Mouse (Mus musculus): Measurements from ENCODE around the gene Anp32e.
"Not testable (repeated sequence)": the region's sequence is repeated elsewhere in the genome, so short reads cannot be mapped to it uniquely, and the experiment has no call there.

Anp32e gene

DNA sequence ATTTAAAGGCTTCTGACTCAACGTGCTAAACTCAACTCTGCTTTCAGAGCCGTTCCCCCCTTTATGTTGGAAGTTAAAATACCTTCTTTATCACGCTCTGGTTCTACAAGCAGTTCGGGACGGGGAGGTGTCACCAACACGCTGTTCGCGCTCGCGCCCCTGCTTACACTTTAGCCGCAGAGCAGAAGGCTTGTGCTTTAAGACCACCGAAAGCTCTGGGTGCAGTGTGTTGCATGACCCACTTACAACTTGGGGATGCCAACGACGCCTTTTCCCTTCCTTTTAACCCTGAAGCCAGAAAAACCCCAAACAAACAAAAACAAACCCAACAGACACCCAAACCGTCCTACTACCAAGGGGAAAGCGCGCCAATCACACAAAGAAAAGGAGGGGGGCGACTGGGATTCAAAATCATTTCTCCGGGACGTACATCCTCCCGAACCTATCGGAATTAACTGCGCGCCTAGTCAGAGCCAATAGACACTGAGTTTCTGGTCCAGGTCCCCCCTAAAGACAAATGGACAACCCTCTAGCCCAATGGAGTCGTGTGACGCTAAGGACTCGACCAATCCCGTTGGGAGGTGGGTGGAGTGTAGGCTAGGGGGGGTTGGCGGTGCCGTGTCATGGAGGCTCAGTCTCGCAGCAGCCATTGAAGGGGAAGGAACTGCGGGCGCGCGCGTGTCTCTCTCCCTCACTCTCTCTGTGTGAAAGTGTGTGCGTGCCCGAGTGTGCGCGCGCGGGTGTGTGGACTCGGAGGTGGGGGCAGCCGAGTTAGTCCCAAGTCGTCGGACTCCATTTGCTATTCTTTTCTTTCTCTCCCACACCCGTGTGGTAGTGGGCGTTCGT, at the start of gene Anp32e:
TSS of gene Anp32e (plus strand) at position 589 of the 846 bp plus-strand sequence.
- peak; percentile 98 for DNase-seq (ENCODE audit: low read depth, low spot score)

DNA sequence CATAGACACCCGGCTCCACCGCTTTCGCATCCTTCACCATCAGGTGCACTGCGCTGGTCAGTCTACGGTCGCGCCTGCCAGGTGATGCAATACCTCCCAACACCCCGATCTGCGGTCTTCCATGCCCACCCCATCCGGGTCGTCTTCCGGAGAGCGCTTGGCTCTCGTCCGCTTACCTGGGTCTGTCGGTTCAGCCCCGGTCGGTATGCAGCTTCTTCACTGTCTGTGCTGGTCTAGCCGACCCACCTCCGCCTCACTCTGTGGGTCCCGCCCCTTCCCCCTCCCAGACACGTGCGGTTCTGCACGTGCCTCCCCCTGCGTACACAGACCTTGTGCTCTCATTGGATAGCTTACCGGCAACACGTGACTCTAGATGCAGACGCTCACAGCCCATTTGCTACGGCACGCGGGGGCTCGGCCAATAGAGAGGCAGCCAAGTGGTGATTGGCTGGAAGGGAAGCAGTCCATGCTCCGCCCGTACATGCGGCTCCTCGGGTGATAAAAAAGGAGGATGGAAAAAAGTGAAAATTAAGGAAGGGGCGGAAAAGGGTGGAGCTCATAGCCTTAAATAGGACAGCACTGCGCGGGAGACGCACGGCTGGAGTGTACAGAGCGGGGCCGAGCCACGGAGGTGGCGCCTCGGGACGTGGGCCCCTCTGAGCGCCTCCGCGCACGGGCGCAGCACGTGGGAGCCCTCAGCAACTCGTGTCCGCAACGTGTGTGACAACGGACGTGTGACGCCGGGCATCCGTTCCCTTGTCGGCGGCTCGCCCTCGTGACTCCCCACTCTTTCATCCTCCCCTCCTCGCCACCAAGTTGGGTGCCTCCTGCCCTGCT, 46.8 kb upstream of the Anp32e start, which contains the start of gene Ciart:
TSS of gene Ciart (minus strand) at position 273 of the 837 bp plus-strand sequence.
- peak; percentile 92 for DNase-seq (ENCODE audit: low read depth, low spot score)

DNA sequence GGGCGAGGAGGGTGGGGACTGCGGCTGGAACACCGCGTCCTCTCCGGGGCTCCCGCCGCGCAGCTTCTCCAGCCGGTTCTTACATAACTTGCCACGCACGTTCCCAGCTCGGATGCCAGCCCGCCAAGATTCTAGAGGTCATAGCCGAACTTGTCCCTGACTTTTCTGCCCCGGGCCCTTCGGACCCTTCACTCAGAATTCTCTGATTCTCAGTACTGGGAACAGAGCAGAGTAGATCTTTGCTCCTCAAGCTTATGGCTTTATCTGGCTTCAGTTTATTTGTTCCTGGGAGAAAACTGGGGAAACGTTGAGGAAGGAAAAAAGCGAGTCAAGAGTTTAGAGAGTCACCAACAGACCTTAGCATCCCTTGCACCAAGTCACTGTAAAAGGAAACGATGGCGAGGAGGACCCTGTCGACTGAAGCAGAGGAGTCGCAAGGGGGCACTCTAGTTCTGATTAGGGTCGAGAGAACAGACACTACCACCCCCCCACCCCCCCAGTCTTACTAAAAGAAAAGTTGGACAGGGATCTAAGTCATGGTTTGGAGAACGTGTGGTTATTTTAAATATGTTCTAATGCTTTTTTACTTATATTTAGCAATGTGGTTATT, 46.1 kb upstream of the Anp32e start:
- no peak for DNase-seq (ENCODE audit: low read depth, low spot score)

DNA sequence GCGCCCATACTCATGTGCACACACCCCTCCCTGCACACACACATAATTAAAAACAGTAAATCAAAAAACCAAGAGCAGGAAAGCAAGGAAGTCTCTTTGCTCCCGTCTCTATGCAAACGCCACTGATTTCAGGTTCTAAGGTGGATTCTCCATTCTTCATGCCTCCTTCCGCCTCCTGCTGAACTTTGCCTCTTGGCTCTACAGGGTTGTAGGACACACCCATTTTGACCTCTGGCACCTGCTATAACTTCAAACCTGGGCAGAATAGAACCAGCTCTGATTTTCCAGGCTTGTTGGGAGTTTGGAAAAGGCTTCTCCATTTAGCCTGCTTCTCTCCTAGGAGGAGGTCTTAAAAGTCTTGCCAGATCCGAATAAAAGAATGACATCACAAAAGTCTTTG, 44.6 kb upstream of the Anp32e start:
- DNase-seq (ENCODE audit: low read depth, low spot score): no peak

DNA sequence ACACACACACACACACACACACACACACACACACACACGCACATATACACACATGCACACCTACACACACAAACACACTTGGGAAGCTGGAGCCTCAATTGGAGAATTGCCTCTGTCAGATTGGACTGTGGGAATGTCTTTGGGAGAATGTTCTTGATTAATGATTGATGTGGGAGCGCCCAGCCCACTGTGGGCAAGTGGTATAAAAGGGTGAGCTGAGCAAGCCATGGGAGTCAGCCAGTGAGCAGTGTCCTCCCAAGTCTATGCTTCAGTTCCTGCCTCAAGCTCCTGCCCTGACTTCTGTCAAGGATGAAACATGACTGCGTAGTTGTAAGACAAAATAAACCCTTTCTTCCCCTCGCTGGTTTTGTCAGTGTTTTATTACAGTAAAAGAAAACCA, 41.5 kb upstream of the Anp32e start:
- DNase-seq (ENCODE audit: low read depth, low spot score): no peak

DNA sequence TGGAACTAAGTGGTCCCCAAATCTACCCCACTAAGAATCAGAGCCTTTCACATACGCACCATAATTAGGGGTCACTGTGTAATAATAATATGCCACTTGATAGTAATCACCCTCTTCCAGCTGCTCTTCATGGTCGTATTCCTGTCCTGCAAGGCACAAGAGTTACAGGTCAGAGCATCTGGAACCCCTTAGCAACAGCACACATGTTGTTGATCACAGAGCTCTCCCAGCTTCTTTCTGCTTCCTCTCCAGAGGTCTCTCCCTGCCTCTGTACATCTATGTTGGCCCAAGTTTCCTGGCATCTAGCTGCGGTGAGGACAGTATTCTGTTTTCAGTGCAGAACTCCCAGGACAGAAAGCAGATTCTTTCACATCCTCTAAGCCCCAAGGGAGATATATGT, 39.4 kb upstream of the Anp32e start:
- no peak for DNase-seq (ENCODE audit: low read depth, low spot score)

DNA sequence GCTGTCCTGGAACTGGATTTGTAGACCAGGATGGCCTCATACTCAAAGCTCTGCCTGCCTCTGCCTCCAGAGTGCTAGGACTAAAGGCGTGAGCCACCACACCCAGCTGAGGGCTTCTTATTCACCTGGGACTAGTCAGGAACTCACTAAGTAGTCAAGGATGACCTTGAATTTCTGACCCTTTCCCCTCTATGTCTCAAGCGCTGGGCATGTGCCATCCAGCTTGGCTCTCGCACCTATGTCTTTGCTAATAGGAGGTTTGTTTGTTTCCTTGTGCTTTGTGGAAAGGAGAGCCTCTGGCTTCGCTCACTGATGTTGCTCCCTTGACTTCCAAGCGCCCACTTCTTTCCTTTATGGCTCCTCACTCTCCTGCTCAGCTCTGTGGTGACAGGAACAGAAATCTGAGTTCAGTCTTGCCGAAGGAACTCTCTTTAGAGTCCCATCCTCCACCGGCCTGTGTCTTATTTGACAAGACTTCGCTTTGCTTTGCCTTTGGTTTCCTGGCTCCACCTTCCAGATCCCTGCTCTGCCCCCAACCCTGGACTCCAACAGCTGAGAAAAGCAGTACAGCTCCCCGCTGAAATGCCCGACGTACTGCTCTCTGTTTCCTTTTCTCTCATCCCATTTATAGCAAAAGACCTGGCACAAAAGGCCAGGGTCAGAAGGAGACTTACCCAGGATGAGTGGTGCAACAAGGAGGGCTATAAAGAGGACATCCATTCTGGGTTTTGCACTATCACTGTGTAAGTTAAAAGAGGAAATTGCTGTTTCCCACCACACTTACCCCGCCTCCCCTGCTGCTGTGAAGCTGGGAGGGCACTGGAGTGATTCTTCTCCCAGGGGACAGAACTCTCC, 37.6 kb upstream of the Anp32e start, which contains the start of gene BC028528:
TSS of gene BC028528 (minus strand) at position 795 of the 855 bp plus-strand sequence.
- DNase-seq (ENCODE audit: low read depth, low spot score): no peak

DNA sequence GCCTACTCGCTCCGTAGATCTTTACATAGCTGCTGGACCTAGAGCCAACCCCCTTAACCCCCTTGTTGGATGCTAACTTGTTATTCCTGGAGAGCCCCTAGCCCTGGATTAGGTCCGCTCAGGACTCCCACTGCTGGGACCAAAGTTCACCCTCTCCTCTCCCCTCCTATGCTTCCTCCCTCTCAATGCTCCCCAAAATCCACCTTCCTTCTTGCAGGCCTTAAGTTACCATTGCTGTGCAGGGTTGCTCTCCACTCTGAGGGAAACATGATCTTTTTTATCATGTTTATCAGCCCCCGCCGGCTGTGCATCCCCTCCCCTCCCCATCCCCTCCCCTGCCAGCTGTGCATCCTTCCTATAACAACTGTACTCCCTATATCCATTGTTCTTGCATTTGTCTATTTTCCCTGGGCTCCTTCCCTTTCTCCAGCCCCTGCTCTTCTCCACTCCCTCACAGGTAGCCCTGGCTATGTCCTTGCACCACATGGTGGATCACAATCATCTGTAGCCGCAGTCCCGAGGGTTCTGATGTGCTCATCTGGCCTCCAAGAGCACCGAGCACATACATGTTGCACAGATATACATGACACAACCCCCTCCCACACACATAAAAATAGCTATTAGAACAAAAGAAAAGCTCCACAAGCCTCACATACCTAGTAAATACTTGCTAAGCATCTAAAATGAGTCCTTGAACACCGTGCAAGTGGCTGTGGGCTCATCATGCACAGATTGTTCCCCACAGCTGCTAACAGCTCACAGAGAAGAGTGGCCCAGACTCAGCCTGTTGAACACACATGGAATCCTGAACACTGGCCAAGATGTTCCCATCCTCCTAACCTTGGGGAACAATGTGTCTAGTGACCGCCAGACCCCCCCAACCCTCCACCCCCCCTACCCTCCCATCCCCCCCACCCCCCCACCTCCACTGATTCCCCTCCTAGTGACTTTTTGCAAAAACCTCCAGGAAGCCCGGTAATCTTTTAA, 36.7 kb upstream of the Anp32e start:
- no peak for DNase-seq (ENCODE audit: low read depth, low spot score)

DNA sequence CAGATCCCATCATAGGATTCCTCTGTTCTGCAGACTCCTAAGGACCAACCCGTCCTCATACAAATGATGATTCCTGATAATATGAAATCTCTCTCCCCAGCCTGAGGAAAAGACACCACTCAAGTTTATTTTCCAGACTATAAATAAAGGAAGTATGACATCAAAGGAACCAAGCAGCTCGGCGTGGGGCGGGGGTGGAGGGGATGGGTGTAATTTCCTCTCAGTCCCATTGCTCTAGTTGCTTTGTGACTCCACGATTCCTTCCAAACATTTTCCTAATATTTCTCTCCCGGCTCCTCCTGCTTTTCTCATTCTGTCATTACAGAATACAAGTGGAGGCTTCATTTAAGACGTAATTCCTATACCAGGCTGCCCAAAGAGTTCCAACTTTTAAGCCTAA, 35.9 kb upstream of the Anp32e start:
- no peak for DNase-seq (ENCODE audit: low read depth, low spot score)

DNA sequence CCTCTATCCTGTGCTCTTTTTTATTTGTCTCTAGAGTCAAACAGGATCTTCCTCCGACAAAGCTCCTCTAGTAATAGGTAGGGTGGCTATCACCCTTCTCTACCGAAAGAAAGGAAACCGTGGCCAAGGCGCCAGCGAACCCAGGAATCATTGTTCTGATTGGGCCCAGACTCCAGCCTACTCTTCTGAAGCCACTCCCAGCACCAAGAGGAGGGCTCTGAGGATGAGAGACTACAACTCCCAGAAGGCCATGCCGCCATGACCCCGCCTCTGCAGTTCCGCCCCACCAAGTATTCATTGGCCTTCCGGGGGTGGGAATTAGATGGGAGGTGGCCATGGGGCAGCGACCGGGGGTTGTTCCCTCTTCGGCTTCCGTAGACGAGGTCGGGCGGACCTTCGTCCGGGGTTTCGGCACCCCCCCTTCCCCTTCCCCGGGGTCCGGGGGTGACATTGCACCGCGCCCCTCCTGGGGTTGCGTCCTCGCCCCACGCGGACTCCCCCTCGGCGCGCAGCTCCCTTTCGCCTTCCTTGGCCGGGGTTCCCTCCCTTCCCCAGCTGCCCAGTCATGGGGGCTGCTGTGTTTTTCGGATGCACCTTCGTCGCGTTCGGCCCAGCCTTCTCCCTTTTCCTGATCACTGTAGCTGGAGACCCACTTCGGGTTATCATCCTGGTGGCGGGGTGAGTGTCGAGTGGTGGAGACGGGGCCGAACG, 35.3 kb upstream of the Anp32e start, which contains the start of gene Aph1a:
TSS of gene Aph1a (plus strand) at position 364 of the 711 bp plus-strand sequence.
- peak; percentile 91 for DNase-seq (ENCODE audit: low read depth, low spot score)

DNA sequence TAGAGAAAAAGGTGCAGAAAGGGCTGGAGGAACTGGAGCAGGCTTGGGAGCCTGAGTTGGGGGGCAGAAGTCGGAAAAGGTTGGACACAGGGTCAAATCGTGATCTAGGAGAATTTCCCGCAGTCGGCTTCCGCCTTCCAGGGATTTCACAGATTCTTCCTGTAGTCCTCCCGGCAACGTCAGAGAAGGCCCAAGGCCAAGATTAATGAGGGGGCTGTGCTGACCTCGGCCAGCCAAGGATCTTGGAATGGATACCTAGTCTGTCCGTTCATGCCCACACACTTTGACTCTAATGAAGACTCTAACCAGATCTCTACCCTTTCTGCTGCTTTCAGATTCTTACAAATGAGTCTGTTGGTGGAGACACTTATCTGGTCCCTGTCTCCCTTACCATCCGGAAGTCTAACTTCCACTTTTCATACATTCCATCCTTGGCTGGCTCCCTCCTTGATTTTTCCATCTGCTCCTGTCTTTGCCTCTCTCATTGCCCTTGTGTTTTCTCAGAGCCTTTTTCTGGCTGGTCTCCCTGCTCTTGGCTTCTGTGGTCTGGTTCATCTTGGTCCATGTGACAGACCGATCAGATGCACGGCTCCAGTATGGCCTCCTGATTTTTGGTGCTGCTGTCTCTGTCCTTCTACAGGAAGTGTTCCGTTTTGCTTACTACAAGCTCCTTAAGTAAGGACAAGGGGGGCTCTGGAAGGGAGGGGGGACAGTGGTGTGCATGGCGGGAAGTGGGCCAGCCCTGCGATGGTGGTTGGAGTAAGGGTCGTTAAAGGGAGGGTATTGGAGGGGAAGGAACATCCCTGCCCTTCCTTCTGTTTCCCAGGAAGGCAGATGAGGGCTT, 34.5 kb upstream of the Anp32e start:
- no peak for DNase-seq (ENCODE audit: low read depth, low spot score)

DNA sequence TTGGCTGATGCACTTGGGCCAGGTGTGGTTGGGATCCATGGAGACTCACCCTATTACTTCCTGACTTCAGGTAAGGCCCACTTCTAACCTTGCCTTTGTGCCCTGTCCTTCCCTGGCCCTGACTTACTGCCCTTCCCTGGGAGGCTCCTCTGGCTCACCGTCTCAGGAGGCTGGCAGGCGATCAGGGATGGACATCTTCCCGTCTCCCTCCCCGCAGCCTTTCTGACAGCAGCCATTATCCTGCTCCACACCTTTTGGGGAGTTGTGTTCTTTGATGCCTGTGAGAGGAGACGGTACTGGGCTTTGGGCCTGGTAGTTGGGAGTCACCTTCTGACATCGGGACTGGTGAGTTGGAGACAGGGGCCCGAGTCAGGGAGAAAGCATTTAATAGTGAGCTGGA, 33.5 kb upstream of the Anp32e start:
- DNase-seq (ENCODE audit: low read depth, low spot score): not testable (repeated sequence)

DNA sequence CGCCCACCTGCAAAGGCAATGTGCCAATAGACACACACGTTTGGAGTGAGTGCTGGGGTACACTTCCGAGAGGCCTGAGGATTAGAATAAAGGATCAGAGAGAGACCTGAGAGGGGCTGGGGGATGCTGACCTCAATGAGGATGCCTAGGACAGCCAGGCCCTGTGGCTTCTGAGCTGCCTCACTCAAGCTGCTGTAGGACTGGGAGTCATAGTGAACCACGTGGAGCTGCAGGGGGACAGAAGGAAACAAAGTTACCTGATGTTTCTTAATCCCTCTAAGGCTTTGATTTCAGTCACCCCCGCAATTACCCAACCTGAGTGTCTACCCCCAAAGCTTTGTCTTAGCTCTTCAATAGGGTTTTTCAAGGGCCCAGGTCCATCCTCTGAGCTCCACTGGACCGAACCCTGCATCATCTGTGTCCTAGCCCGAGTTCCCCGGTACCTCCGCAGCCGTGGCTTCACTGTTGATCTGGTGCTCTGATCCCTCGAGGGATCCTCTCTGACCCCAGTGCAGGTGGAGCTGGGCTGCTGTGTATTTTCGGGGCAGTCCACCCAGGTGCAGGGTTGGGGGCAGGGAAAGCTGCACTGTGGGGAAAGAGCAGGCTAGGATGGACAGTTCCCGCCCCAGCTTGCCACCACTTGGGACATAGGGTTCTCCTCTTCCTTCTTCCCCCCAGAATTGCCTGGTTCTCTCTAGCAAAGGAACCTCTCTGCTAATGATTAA, 29.1 kb upstream of the Anp32e start:
- DNase-seq (ENCODE audit: low read depth, low spot score): no peak

DNA sequence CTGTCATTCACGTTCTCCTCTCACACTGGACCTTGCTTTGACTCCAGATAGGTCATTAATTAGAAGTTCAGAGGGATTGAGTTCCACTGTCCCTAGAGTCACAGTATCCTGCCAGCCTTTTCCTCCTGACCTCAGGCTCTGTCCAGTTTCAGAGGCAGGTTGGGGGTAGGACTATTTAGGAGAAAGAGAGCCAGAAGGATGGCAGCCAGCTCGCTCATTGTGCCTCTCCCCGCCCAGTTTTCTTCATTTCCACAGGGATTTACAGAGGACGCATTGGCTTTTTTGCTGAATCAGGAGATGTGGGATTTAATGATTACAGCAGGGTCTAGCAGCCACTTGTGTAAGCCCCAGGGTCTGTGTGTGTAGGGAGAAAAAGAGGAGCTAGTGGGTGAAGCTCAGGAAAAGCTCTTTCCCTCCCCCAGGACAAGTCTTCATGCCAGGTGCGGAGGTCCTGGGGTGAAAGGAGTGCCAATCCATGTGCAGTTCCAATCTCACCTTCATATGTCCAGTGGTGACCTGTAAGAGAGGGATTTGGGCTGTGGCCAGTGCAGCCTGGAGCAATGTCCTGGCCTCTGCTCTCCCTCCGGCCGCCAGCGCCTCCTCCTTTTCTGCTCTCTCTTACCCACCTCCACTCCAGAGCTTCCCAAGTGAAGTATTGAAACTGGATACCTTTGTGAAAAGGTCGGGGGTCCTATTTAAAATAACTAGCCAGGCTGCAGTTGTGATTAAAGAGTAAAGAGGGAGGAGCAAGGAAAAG, 27.3 kb upstream of the Anp32e start:
- DNase-seq (ENCODE audit: low read depth, low spot score): no peak

DNA sequence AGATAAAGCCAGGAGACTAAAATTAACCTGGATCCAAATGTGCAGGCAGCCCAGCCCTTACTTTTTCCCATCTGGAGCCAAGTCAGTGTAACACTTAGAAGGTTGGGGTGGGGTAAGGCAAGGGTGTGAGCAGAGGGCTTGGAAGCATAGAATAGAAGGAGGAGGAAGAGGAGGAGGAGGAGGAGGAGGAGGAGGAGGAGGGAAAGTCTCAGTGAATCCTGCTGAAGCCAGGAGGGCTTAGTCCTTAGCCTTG, 26.7 kb upstream of the Anp32e start:
- no peak for DNase-seq (ENCODE audit: low read depth, low spot score)

DNA sequence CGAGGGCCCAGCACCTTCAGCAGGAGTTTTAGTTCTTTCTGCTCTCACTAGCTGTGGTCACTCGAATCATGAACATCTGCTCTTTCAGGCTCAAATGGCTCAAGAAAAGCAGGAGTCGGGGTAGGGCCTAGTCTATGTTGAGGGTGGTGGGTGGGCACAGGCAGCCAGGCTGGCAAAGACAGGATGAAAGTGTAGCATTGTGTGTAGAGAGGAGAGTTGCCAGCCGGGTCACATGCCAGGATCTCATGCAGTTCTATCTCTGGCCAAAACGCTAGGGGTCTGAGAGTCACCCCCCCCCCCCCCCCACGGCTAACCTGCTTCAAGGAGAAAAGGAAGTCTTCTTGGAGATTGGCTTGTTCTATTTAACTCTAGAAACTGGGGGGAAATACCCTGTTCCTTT, 26.4 kb upstream of the Anp32e start:
- DNase-seq (ENCODE audit: low read depth, low spot score): no peak

Data from embryo, embryonic 11.5 days (tissue).